Mouse (Mus musculus): ENCODE measurements around the gene Alppl2. TPM values are rescaled to one million over a fixed set of nuclear protein-coding genes. Genes with fewer than 3 reads are reported as not detected.

Gene Alppl2
- polyA plus RNA-seq, 1 experiment, result 0.53 TPM

GRCm38 (mm10) chr1:87038477-87039070 is 51.2 kb downstream of the Alppl2 start:
- no peak overlapping the region for H3K4me3 ChIP-seq (ENCODE audit: control insufficient read depth, insufficient read depth, low read length)
- TF ChIP-seq POLR2A (IDR thresholded peaks at IDR 0.05; ENCODE audit: control insufficient read depth, extremely low read depth, insufficient read depth, low read length, poor library complexity) (no peak), CTCF (IDR thresholded peaks at IDR 0.05; ENCODE audit: borderline replicate concordance, control insufficient read depth, extremely low read depth, insufficient read depth, low read length, poor library complexity) (no peak)
- no peak overlapping the region for H3K27ac ChIP-seq (ENCODE audit: control insufficient read depth, insufficient read depth, low read length)
- H3K27me3 ChIP-seq (ENCODE audit: control insufficient read depth, insufficient read depth, low read length), result no peaks in the 10 kb centered on the region
- no peaks in the 10 kb centered on the region for H3K4me1 ChIP-seq (replicated peaks; ENCODE audit: control insufficient read depth, insufficient read depth, low read length)
- 93% methylated on average over 2 of the region's 2 CpGs for WGBS
- no peaks in the 10 kb centered on the region for H3K36me3 ChIP-seq (ENCODE audit: control insufficient read depth, insufficient read depth, low read length)
- DNase-seq, result no peak

Other genes starting within 250 kb of the Alppl2 start
- gene Alpi, start 11.7 kb upstream of the Alppl2 start, polyA plus RNA-seq (2012; rRNA removed), result 0.63 and 0.88 TPM in 2 replicates
- gene Akp3, start 35.0 kb upstream of the Alppl2 start, polyA plus RNA-seq (2012; rRNA removed), result 0.62 and 0.64 TPM in 2 replicates
- gene Ecel1, start 66.6 kb upstream of the Alppl2 start, polyA plus RNA-seq (2012; rRNA removed), result 1.7 and 2.4 TPM in 2 replicates
- 0.10 and 0.23 TPM in 2 replicates for gene Prss56, start 93.4 kb upstream of the Alppl2 start, polyA plus RNA-seq (2012; rRNA removed)
- 0.09 TPM in 1 of 2 replicates, not detected in the other for gene Chrnd, start 100.7 kb upstream of the Alppl2 start, polyA plus RNA-seq (2012; rRNA removed)
- gene Chrng, start 114.7 kb upstream of the Alppl2 start, polyA plus RNA-seq (2012; rRNA removed), result 0.15 and 0.27 TPM in 2 replicates
- 41.9 and 45.0 TPM in 2 replicates for gene Eif4e2, start 124.0 kb upstream of the Alppl2 start, polyA plus RNA-seq (2012; rRNA removed)
- gene Efhd1, start 174.4 kb upstream of the Alppl2 start, polyA plus RNA-seq (2012; rRNA removed), result 2.5 and 2.7 TPM in 2 replicates
- gene Gigyf2, start 237.1 kb upstream of the Alppl2 start, polyA plus RNA-seq (2012; rRNA removed), result 47.2 and 47.3 TPM in 2 replicates